Comparison of ENCODE assay signal across 26 mouse cellular contexts in the genomic region with DNA sequence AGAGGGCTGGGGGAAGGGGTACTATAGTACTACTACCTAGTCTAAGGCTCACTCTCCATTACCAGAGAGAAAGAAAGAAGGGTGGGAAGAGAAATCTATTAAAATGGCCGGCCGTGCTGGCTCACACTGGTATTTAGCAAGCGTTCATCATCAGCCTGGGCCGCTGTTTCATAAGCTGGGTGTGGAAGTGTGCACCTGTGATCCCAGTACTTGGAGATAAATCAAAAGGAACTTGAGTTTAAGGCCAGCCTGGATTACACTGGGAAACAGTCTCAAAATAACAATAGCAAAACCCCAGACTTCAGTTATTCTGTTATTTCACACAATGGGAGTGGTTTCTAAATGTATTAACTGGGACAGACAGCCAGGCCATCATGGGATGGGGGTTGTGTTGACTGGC. TPM values are rescaled to one million over a fixed set of nuclear protein-coding genes. Genes with fewer than 3 reads are reported as not detected.
DNase-seq lines count a peak whose midpoint lies in the region; ATAC-seq lines count a peak whose summit lies in the region.
"Had no signal": no experiment of that assay in that cellular context is flagged by ENCODE, and none has a peak within 500 bp of the region (broad histone marks: within the 10 kb centered on the region; RNA-seq: fewer than 3 reads in every experiment).

No protein-coding gene starts in this region.

- DNase-seq in lung, adult 18-20 months = peak; percentile 51 to 69
- no peak for DNase-seq in lung, postnatal 14 days
- DNase-seq in lung, postnatal 4 days = no peak
- peak; percentile 10 for DNase-seq in midbrain, embryonic 11.5 days (ENCODE audit: low spot score, missing footprints)
- DNase-seq in midbrain, embryonic 10.5 days (ENCODE audit: low spot score) = no peak
- DNase-seq in heart, adult 8-10 months (ENCODE audit: low spot score) = no peak
- DNase-seq: adrenal gland, adult 8-10 months; adrenal gland, postnatal 14 days; adrenal gland, postnatal 36 days; B cell, adult 2 months; cerebellum, adult 11-12 months; cerebellum, adult 2 months; cerebellum, adult 9-10 months; cerebellum, postnatal 10 days; cerebellum, postnatal 25 days had no signal

- no peak overlapping the region for H3K4me2 ChIP-seq in lung, embryonic 16.5 days (ENCODE audit: low read depth, low read length)
- no peak overlapping the region for H3K4me2 ChIP-seq in midbrain, embryonic 11.5 days
- H3K4me2 ChIP-seq: embryonic facial prominence, embryonic 12.5 days; forebrain, embryonic 13.5 days had no signal

- ATAC-seq in lung, embryonic 16.5 days (ENCODE audit: low read depth) = no peak
- no peak for ATAC-seq in midbrain, embryonic 11.5 days (ENCODE audit: low FRiP score)
- ATAC-seq: activated CD4-positive, CD25-positive, alpha-beta regulatory T cell, adult 4 months; CD4-positive, CD25-positive, alpha-beta regulatory T cell, adult 4 months; forebrain, embryonic 13.5 days; Patski had no signal

- no peak overlapping the region for H3K4me3 ChIP-seq in lung, embryonic 16.5 days (ENCODE audit: low read length)
- H3K4me3 ChIP-seq in midbrain, embryonic 11.5 days (ENCODE audit: low read depth, low read length) = no peak overlapping the region
- H3K4me3 ChIP-seq in midbrain, embryonic 10.5 days = no peak overlapping the region
- H3K4me3 ChIP-seq: embryonic facial prominence, embryonic 10.5 days; embryonic facial prominence, embryonic 12.5 days; forebrain, embryonic 13.5 days had no signal

- no peak overlapping the region for H3K9ac ChIP-seq in lung, embryonic 16.5 days (ENCODE audit: low read length)
- H3K9ac ChIP-seq in midbrain, embryonic 11.5 days (ENCODE audit: low read length) = no peak overlapping the region
- H3K9ac ChIP-seq: embryonic facial prominence, embryonic 12.5 days; forebrain, embryonic 13.5 days had no signal

- H3K4me1 ChIP-seq in lung, embryonic 16.5 days (replicated peaks; ENCODE audit: control insufficient read depth, insufficient read depth, low read length) = peaks cover 4% of the 10 kb centered on the region
- H3K4me1 ChIP-seq in midbrain, embryonic 11.5 days (ENCODE audit: control insufficient read depth, insufficient read depth, low read length) = no peaks in the 10 kb centered on the region
- no peaks in the 10 kb centered on the region for H3K4me1 ChIP-seq in midbrain, embryonic 10.5 days
- H3K4me1 ChIP-seq: embryonic facial prominence, embryonic 12.5 days; forebrain, embryonic 13.5 days had no signal

- H3K27ac ChIP-seq in lung, embryonic 16.5 days (ENCODE audit: low read length) = peak overlapping the region; percentile 77
- H3K27ac ChIP-seq in midbrain, embryonic 11.5 days (ENCODE audit: low read depth, low read length) = no peak overlapping the region
- no peak overlapping the region for H3K27ac ChIP-seq in midbrain, embryonic 10.5 days (replicated peaks)
- H3K27ac ChIP-seq: embryonic facial prominence, embryonic 10.5 days; embryonic facial prominence, embryonic 12.5 days; forebrain, embryonic 13.5 days had no signal

- 69% methylated on average over 4 of the region's 4 CpGs for WGBS in lung, embryonic 16.5 days
- 89% methylated on average over 4 of the region's 4 CpGs for WGBS in midbrain, embryonic 11.5 days
- 90% methylated on average over 4 of the region's 4 CpGs for WGBS in midbrain, embryonic 10.5 days

- no peaks in the 10 kb centered on the region for H3K9me3 ChIP-seq in lung, embryonic 16.5 days (ENCODE audit: control insufficient read depth, low read length)
- no peaks in the 10 kb centered on the region for H3K9me3 ChIP-seq in midbrain, embryonic 11.5 days (ENCODE audit: control insufficient read depth, low read length)
- no peaks in the 10 kb centered on the region for H3K9me3 ChIP-seq in midbrain, embryonic 10.5 days (replicated peaks)
- H3K9me3 ChIP-seq: embryonic facial prominence, embryonic 10.5 days; embryonic facial prominence, embryonic 12.5 days; forebrain, embryonic 13.5 days; G1E had no signal

- H3K27me3 ChIP-seq in lung, embryonic 16.5 days (ENCODE audit: control insufficient read depth, insufficient read depth, low read depth, low read length) = no peaks in the 10 kb centered on the region
- no peaks in the 10 kb centered on the region for H3K27me3 ChIP-seq in midbrain, embryonic 11.5 days (ENCODE audit: control insufficient read depth, insufficient read depth, low read length)
- no peaks in the 10 kb centered on the region for H3K27me3 ChIP-seq in midbrain, embryonic 10.5 days (ENCODE audit: low read depth, poor library complexity, severe bottlenecking)
- H3K27me3 ChIP-seq: embryonic facial prominence, embryonic 12.5 days; forebrain, embryonic 13.5 days had no signal

- no peaks in the 10 kb centered on the region for H3K36me3 ChIP-seq in lung, embryonic 16.5 days (ENCODE audit: control insufficient read depth, insufficient read depth, low read length)
- H3K36me3 ChIP-seq in midbrain, embryonic 11.5 days (ENCODE audit: control insufficient read depth, insufficient read depth, low read length) = no peaks in the 10 kb centered on the region
- H3K36me3 ChIP-seq in midbrain, embryonic 10.5 days = no peaks in the 10 kb centered on the region
- H3K36me3 ChIP-seq: embryonic facial prominence, embryonic 10.5 days; embryonic facial prominence, embryonic 12.5 days; G1E had no signal

RNA-seq across cellular contexts. Expression of a gene that starts 2.1 kb away (rescaled TPM):
- 41.5 and 63.9 TPM in 2 replicates for polyA plus RNA-seq in lung, embryonic 16.5 days (2015; fragmentation: Nextera tagmentation; extraction: Ambion mirVana)
- not detected in 2 replicates for polyA plus RNA-seq in midbrain, embryonic 11.5 days (2014; fragmentation: Nextera tagmentation; extraction: Ambion mirVana)
- not detected in 2 replicates for polyA plus RNA-seq in midbrain, embryonic 10.5 days (2016; fragmentation: Nextera tagmentation; extraction: Ambion mirVana)
- total RNA-seq in heart, adult 8-10 months (2022) = 1 to 10 TPM in 1 of 4 experiments, not detected in 3; 1.6 TPM
- total RNA-seq: adrenal gland, adult 18-20 months; adrenal gland, postnatal 36 days; CH12.LX had no signal
- polyA plus RNA-seq: activated CD4-positive, CD25-positive, alpha-beta regulatory T cell, adult 4 months; CD4-positive, CD25-positive, alpha-beta regulatory T cell, adult 4 months; cerebellum, adult 2 months; embryonic facial prominence, embryonic 10.5 days; embryonic facial prominence, embryonic 12.5 days; G1E; Patski had no signal

RNA-seq across cellular contexts. Expression of a gene that starts 31.3 kb away (rescaled TPM):
- 24.1 and 29.7 TPM in 2 replicates for polyA plus RNA-seq in lung, embryonic 16.5 days (2015; fragmentation: Nextera tagmentation; extraction: Ambion mirVana)
- not detected in 2 replicates for polyA plus RNA-seq in midbrain, embryonic 11.5 days (2014; fragmentation: Nextera tagmentation; extraction: Ambion mirVana)
- polyA plus RNA-seq in midbrain, embryonic 10.5 days (2016; fragmentation: Nextera tagmentation; extraction: Ambion mirVana) = not detected in 2 replicates
- total RNA-seq in heart, adult 8-10 months (2022) = under 1 TPM in 3 of 4 experiments, not detected in 1; 0.16 to 0.65 (median 0.20) TPM
- polyA plus RNA-seq: activated CD4-positive, CD25-positive, alpha-beta regulatory T cell, adult 4 months; CD4-positive, CD25-positive, alpha-beta regulatory T cell, adult 4 months; embryonic facial prominence, embryonic 10.5 days; embryonic facial prominence, embryonic 12.5 days; forebrain, embryonic 11.5 days; forebrain, embryonic 13.5 days; G1E; Patski had no signal

RNA-seq across cellular contexts. Expression of a gene that starts 32.7 kb away (rescaled TPM):
- 9.5 and 9.6 TPM in 2 replicates for polyA plus RNA-seq in lung, embryonic 16.5 days (2015; fragmentation: Nextera tagmentation; extraction: Ambion mirVana)
- 5.7 TPM in 2 replicates for polyA plus RNA-seq in midbrain, embryonic 11.5 days (2014; fragmentation: Nextera tagmentation; extraction: Ambion mirVana)
- 8.1 and 10.3 TPM in 2 replicates for polyA plus RNA-seq in midbrain, embryonic 10.5 days (2016; fragmentation: Nextera tagmentation; extraction: Ambion mirVana)
- total RNA-seq in heart, adult 8-10 months (2022) = 100 to 1,000 TPM; 128 to 167 (median 148) TPM

Comparison
In these comparisons a context has a peak if more than half of its experiments do, and no peak if none do; other contexts are left out.
1. DNase-seq: peak in lung, adult 18-20 months (2 of 2) and midbrain, embryonic 11.5 days (single experiment); none in lung, postnatal 14 days (single experiment), lung, postnatal 4 days (0 of 2), midbrain, embryonic 10.5 days (single experiment) and heart, adult 8-10 months (single experiment).
2. RNA of a gene that starts 2.1 kb away (polyA plus RNA-seq): 41.5 to 63.9 TPM in lung, embryonic 16.5 days; not detected in midbrain, embryonic 11.5 days and not detected in midbrain, embryonic 10.5 days; every median in the first group is over 10 times any median in the second.
3. RNA of a gene that starts 31.3 kb away (polyA plus RNA-seq): 24.1 to 29.7 TPM in lung, embryonic 16.5 days; not detected in midbrain, embryonic 10.5 days and not detected in midbrain, embryonic 11.5 days; every median in the first group is over 10 times any median in the second.